Mouse (Mus musculus) C2C12 (cell line): ENCODE results near the gene Pdzd7. TPM values are rescaled to one million over a fixed set of nuclear protein-coding genes. Genes with fewer than 3 reads are reported as not detected.

ENCODE experiments used
- H3K27me3 ChIP-seq: one replicate; pipeline ENCODE4 v1.6.1; 2011; ENCODE audit not compliant: control insufficient read depth, insufficient read depth, insufficient read length
- H3K36me3 ChIP-seq: one replicate; pipeline ENCODE4 v1.6.1; 2011; ENCODE audit not compliant: control insufficient read depth, insufficient read depth
- H3K4me3 ChIP-seq: one replicate; pipeline ENCODE4 v1.5.1; 2011; ENCODE audit warnings: mild to moderate bottlenecking, control low read depth; ENCODE audit not compliant: poor library complexity, insufficient read depth, severe bottlenecking
- H3K79me2 ChIP-seq: one replicate; pipeline ENCODE4 v1.6.1; 2011; ENCODE audit not compliant: control insufficient read depth, insufficient read depth
- H3K79me3 ChIP-seq: one replicate; pipeline ENCODE4 v1.6.1; 2011; ENCODE audit warnings: low read depth, control low read depth
- H3ac ChIP-seq: one replicate; pipeline ENCODE3; 2011; ENCODE audit warnings: low read depth; ENCODE audit not compliant: control insufficient read depth, insufficient read length
- CEBPB ChIP-seq: IDR thresholded peaks from one replicate; pipeline ENCODE4 v1.6.1; 2011; ENCODE audit warnings: low read depth, mild to moderate bottlenecking, control low read depth, moderate library complexity
- CTCF ChIP-seq: IDR thresholded peaks from one replicate; pipeline ENCODE4 v1.5.1; 2011; ENCODE audit not compliant: control insufficient read depth, insufficient read depth, insufficient read length
- FOSL1 ChIP-seq: IDR thresholded peaks from one replicate; pipeline ENCODE4 v1.8.0; 2011; ENCODE audit warnings: mild to moderate bottlenecking, low read length; ENCODE audit not compliant: poor library complexity, insufficient read depth, severe bottlenecking
- MAX ChIP-seq: IDR thresholded peaks from one replicate; pipeline ENCODE4 v1.6.1; 2011; ENCODE audit warnings: mild to moderate bottlenecking, control low read depth
- MYOD1 ChIP-seq: IDR thresholded peaks from one replicate; pipeline ENCODE4 v1.6.1; 2011; ENCODE audit warnings: low read depth; ENCODE audit not compliant: control insufficient read depth, insufficient read length
- MYOG ChIP-seq: IDR thresholded peaks from one replicate; pipeline ENCODE4 v1.6.1; 2011; ENCODE audit not compliant: control insufficient read depth, insufficient read length; ENCODE audit errors: extremely low read depth
- USF1 ChIP-seq: IDR thresholded peaks from one replicate; pipeline ENCODE4 v1.6.1; 2011; ENCODE audit warnings: low read depth, mild to moderate bottlenecking, control low read depth, moderate library complexity
- polyA plus RNA-seq: library from polyadenylated mRNA; unstranded; fragments of >200 nt; fragmentation: generic; extraction: Trizol; gene quantifications from one replicate; pipeline ENCODE4 v1.2.1, GENCODE M21; 2012; ENCODE audit warnings: missing spikeins

The Pdzd7 gene
- polyA plus RNA-seq, 1 experiment: 0.14 TPM

DNA sequence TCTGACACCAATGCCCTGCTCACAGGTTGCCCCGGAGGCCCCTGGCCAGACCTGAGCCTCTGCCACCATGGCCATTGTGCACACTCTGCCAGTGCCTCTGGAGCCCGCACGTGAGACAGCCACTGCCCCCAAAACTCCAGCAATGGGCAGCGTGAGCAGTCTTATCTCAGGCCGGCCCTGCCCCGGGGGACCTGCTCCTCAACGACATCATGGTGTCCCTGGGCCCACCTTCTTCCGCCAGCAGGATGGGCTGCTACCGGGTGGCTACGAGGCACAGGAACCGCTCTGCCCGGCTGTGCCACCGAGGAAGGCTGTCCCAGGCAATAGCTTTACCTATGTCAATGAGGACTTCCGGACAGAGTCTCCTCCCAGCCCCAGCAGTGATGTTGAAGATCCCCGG is 24.2 kb downstream of the Pdzd7 start:
- Histone ChIP-seq H3K27me3 (no peaks in the 10 kb centered on the region), H3K79me2 (peaks cover 62% of the 10 kb centered on the region), H3K79me3 (peaks cover 41% of the 10 kb centered on the region), H3ac (no peak overlapping the region), H3K4me3 (no peak overlapping the region), H3K36me3 (peaks cover 29% of the 10 kb centered on the region)
- no peak for TF ChIP-seq MYOG
- no peak for TF ChIP-seq MYOD1
- TF ChIP-seq CEBPB: no peak
- no peak for TF ChIP-seq MAX
- no peak for TF ChIP-seq FOSL1
- TF ChIP-seq CTCF: no peak
- TF ChIP-seq USF1: no peak

DNA sequence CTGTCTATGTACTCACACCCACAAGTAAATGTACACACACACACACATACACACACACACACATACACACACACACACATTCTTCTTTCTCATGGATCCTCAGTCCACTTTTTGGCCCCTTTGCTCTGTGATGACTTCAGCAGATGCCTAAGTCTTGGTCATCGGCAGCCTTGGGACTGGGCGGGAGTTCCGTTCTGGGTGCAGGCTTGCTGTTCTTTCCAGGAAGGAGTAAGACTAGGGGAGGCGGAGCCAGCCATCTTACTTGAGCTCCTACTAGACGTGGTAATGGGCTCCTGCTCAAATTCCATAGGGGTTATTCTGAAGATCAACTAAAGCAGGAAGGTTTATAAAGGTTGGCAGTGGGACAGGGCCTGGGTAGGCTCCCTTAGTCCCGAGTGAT is 25.2 kb downstream of the Pdzd7 start:
- peaks cover 70% of the 10 kb centered on the region for H3K79me2 ChIP-seq
- peaks cover 41% of the 10 kb centered on the region for H3K79me3 ChIP-seq
- H3K36me3 ChIP-seq: peaks cover 24% of the 10 kb centered on the region
- no peak overlapping the region for H3ac ChIP-seq
- no peak overlapping the region for H3K4me3 ChIP-seq
- TF ChIP-seq MYOG: no peak
- no peak for TF ChIP-seq FOSL1
- no peak for TF ChIP-seq MAX
- TF ChIP-seq USF1: no peak
- no peak for TF ChIP-seq CEBPB
- no peak for TF ChIP-seq MYOD1
- no peak for TF ChIP-seq CTCF
- H3K27me3 ChIP-seq: no peaks in the 10 kb centered on the region

- Histone ChIP-seq H3ac (peak overlapping the region; percentile 99), H3K27me3 (no peaks in the 10 kb centered on the region), H3K79me3 (peaks cover 40% of the 10 kb centered on the region), H3K36me3 (peaks cover 18% of the 10 kb centered on the region), H3K79me2 (peaks cover 61% of the 10 kb centered on the region), H3K4me3 (peak overlapping the region; percentile 53)
- TF ChIP-seq FOSL1 (no peak), MAX (no peak), CEBPB (no peak), MYOG (no peak), USF1 (no peak), CTCF (no peak), MYOD1 (no peak)
Observed at GRCm38 (mm10) chr19:45018351-45018831, 27.1 kb downstream of the Pdzd7 start.

- peaks cover 40% of the 10 kb centered on the region for H3K79me3 ChIP-seq
- H3K4me3 ChIP-seq: peak overlapping the region; percentile 53
- TF ChIP-seq USF1 (no peak), MAX (peak; percentile 33), FOSL1 (no peak), MYOG (no peak), CEBPB (no peak)
- no peaks in the 10 kb centered on the region for H3K27me3 ChIP-seq
- H3ac ChIP-seq: peak overlapping the region; percentile 99
- H3K36me3 ChIP-seq: peaks cover 18% of the 10 kb centered on the region
- H3K79me2 ChIP-seq: peaks cover 56% of the 10 kb centered on the region
Observed at GRCm38 (mm10) chr19:45017909-45018308, 27.6 kb downstream of the Pdzd7 start.

DNA sequence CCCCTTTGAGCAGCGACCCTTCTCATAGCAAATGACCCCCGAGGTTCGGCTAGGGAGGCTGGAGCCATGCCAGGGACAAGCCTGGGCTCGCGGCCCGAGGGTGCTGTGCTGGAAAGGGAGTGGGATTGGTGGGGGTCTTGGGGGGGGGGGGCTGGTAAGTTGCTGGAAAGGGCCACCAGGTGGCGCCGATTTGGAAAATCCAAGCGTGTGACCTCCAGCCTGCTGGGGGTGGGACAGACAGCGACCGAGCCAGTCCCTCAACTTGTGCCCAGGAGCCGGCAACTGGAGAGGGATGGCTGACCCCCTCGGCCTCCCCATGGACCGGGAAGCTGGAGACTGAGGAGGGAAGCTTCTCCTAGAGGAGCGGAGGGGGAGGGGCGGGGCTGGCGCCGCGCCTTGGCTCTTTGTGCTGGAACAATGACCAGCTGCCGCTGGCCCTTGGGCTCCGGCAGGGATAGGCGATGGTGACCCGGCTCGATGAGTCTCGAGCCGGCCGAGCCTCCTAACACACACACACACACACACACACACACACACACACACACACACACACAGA is 28.2 kb downstream of the Pdzd7 start:
- peaks cover 38% of the 10 kb centered on the region for H3K79me3 ChIP-seq
- peaks cover 50% of the 10 kb centered on the region for H3K79me2 ChIP-seq
- TF ChIP-seq MYOD1 (no peak), CTCF (peak; percentile 20)
- H3K36me3 ChIP-seq: peaks cover 14% of the 10 kb centered on the region
- peak overlapping the region; percentile 99 for H3ac ChIP-seq
- H3K27me3 ChIP-seq: no peaks in the 10 kb centered on the region
- H3K4me3 ChIP-seq: peak overlapping the region; percentile 53

- Histone ChIP-seq H3K79me2 (peaks cover 43% of the 10 kb centered on the region), H3K36me3 (peaks cover 15% of the 10 kb centered on the region), H3K4me3 (peak overlapping the region; percentile 53), H3K27me3 (no peaks in the 10 kb centered on the region), H3K79me3 (peaks cover 33% of the 10 kb centered on the region), H3ac (peak overlapping the region; percentile 49)
- TF ChIP-seq CEBPB: no peak
- no peak for TF ChIP-seq CTCF
- TF ChIP-seq FOSL1: no peak
- peak; percentile 95 for TF ChIP-seq USF1
- no peak for TF ChIP-seq MYOD1
- TF ChIP-seq MAX: peak; percentile 56
Observed at GRCm38 (mm10) chr19:45016341-45017215, 28.9 kb downstream of the Pdzd7 start.
